Mouse (Mus musculus): ENCODE measurements around the gene Nrip1. TPM values are rescaled to one million over a fixed set of nuclear protein-coding genes. Genes with fewer than 3 reads are reported as not detected.

The Nrip1 gene
- polyA plus RNA-seq, 1 experiment from 2014 or later, result 35.0 TPM

DNA sequence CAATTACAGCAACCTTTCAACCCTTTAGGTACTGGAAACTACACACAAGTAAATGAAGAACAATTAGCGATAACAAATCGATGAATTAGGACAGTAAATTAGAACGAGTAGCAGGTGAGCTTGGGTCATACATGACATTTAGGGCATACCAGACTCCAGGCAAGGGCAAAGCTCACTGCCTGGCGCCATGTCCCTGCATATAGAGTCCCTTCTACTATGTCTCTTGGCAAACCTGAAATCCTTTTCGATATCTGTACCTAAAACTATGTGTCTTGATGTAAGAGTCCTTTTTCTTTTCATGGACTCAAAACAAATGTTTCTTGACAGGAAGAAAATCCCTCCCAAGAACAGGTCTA, 53.5 kb downstream of the Nrip1 start:
- 73% methylated on average over 5 of the region's 5 CpGs for WGBS
- Histone ChIP-seq H3K4me2 (no peak overlapping the region), H3K4me3 (ENCODE audit: low read depth, low read length) (no peak overlapping the region), H3K9ac (ENCODE audit: low read depth, low read length) (no peak overlapping the region), H3K36me3 (ENCODE audit: control insufficient read depth, insufficient read depth, low read length) (no peaks in the 10 kb centered on the region), H3K9me3 (ENCODE audit: control insufficient read depth, low read length) (no peaks in the 10 kb centered on the region), H3K27me3 (replicated peaks; ENCODE audit: control insufficient read depth, insufficient read depth, low read length) (no peaks in the 10 kb centered on the region), H3K4me1 (replicated peaks; ENCODE audit: control insufficient read depth, insufficient read depth, low read length) (peaks cover 71% of the 10 kb centered on the region), H3K27ac (ENCODE audit: low read depth, low read length) (no peak overlapping the region)
- ATAC-seq (replicated peaks; ENCODE audit: low FRiP score) (no peak), DNase-seq (ENCODE audit: low spot score) (no peak)

DNA sequence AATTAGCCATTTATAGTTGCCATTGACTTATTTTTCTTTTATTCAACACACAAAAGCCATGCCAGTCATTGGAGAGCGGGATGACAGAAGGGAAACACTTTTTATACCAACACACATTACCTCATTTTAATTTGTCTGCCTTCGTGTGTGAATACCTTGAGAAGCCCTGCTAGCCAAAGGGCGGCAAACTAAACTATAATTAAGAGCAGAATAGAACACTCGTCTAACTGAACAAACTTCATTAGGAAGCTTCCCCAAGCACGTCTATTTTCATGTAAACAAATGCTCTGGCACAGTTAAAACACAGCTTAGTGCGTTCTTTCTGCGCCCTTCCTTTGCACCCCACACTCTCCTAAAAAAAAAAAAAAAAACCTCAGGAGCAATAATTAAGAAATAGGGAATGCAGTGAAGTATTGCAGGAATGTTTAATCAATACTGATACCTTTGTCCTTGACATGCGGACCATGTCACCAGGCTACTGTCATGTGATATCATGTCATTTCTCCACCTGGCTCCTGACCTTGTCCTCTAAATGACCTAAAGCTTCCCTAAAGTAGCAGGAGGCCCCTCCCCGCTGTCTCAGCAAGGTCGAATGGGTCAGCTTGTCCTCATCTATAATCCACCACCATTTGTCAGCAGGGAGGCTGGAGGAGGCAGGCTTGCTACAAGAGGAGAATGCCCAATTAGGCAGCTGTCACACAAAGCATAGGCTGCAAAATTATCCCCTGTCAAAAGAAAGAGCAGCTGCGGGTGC, 54.1 kb downstream of the Nrip1 start:
- DNase-seq (ENCODE audit: low spot score) (no peak), ATAC-seq (replicated peaks; ENCODE audit: low FRiP score) (no peak)
- no peak overlapping the region for H3K4me2 ChIP-seq
- H3K27ac ChIP-seq (ENCODE audit: low read depth, low read length), result 0 out of 2 replicates have a peak overlapping the region, but pooled peaks have one; percentile 6
- H3K36me3 ChIP-seq (ENCODE audit: control insufficient read depth, insufficient read depth, low read length), result no peaks in the 10 kb centered on the region
- H3K9ac ChIP-seq (ENCODE audit: low read depth, low read length), result no peak overlapping the region
- no peaks in the 10 kb centered on the region for H3K9me3 ChIP-seq (ENCODE audit: control insufficient read depth, low read length)
- H3K4me1 ChIP-seq (replicated peaks; ENCODE audit: control insufficient read depth, insufficient read depth, low read length), result peaks cover 72% of the 10 kb centered on the region
- H3K27me3 ChIP-seq (replicated peaks; ENCODE audit: control insufficient read depth, insufficient read depth, low read length), result no peaks in the 10 kb centered on the region
- H3K4me3 ChIP-seq (ENCODE audit: low read depth, low read length), result no peak overlapping the region
- 59% methylated on average over 11 of the region's 11 CpGs for WGBS

DNA sequence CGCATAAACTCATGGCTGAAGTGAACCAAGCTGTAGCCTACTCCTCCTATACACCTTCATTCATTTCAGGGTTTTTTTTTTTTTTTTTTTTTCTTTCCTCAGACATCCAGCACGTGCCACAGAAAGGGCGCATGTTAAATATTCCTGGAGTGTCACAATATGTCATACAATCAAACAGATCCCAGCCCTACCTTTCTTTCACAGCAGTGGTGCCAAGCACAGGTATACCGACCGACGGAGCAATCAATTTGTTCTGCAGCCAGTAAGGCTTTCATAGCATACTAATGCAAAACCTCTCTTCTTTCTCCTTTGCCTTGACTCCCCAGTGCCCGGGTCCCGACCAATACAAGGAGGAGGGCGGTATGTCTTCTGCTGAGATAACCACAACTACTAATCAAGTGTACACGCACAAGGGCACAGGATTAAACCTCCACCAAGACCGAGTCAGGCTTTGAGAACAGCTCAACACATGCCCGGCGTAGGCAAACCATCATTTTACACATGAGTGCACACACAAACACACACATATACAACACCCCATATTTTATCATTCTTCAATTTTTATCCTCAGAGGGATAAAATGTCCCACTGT, 55.2 kb downstream of the Nrip1 start:
- 61% methylated on average over 13 of the region's 13 CpGs for WGBS
- no peak overlapping the region; the same call in 1 of the 2 replicates for H3K9ac ChIP-seq (ENCODE audit: low read depth, low read length)
- H3K4me3 ChIP-seq (ENCODE audit: low read depth, low read length), result peak overlapping the region; percentile 10; the same call in 1 of the 2 replicates
- DNase-seq (ENCODE audit: low spot score) (no peak), ATAC-seq (replicated peaks; ENCODE audit: low FRiP score) (peak; percentile 62)
- peak overlapping the region; percentile 59 for H3K27ac ChIP-seq (ENCODE audit: low read depth, low read length)
- H3K9me3 ChIP-seq (ENCODE audit: control insufficient read depth, low read length), result no peaks in the 10 kb centered on the region
- no peaks in the 10 kb centered on the region for H3K36me3 ChIP-seq (ENCODE audit: control insufficient read depth, insufficient read depth, low read length)
- H3K27me3 ChIP-seq (replicated peaks; ENCODE audit: control insufficient read depth, insufficient read depth, low read length), result no peaks in the 10 kb centered on the region
- H3K4me2 ChIP-seq, result peak overlapping the region; percentile 49
- peaks cover 75% of the 10 kb centered on the region for H3K4me1 ChIP-seq (replicated peaks; ENCODE audit: control insufficient read depth, insufficient read depth, low read length)

DNA sequence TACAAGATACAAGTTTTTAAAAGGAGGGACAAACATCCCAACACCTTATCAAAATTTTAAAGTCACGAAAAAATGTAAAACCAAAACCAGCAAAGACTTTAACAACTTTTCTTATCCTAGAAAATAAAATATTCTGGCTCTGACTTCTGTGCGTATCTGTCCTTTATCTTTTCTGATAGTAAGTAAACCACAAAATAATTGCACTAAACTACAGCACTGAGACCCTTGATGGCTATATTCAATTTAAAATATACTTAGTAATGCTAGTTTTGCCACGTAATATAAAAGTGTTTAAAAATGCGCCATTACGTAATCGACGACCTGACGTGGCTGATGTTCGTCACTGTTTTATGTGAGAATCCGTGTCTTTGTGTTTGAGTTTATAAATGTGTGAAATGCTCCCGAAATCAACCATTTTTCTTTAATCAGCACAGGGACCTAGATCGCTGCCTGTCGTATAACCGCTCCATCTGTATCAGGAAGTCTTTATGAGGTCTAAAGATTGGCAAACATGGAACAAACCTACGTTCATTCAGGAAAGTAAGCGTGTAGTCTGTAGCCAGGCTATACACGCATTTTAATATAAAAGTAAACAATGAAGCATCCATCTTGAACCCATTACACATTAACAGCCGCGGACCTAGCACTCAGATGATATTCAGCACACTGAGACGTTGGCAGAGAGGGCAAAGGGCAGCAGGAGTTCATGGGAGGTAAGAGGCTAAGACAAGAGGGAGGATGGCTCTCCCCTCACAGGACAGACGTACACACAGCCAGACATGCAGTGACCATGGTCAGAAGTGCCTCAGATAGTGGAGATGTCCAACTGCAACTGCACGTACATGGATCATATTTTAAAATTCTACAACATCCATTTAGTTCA, 56.4 kb downstream of the Nrip1 start:
- no peak overlapping the region; the same call in 1 of the 2 replicates for H3K27ac ChIP-seq (ENCODE audit: low read depth, low read length)
- ATAC-seq (replicated peaks; ENCODE audit: low FRiP score) (no peak), DNase-seq (ENCODE audit: low spot score) (no peak)
- H3K4me3 ChIP-seq (ENCODE audit: low read depth, low read length), result 0 out of 2 replicates have a peak overlapping the region, but pooled peaks have one; percentile 8
- no peak overlapping the region for H3K9ac ChIP-seq (ENCODE audit: low read depth, low read length)
- H3K4me1 ChIP-seq (replicated peaks; ENCODE audit: control insufficient read depth, insufficient read depth, low read length), result peaks cover 75% of the 10 kb centered on the region
- H3K27me3 ChIP-seq (replicated peaks; ENCODE audit: control insufficient read depth, insufficient read depth, low read length), result no peaks in the 10 kb centered on the region
- H3K9me3 ChIP-seq (ENCODE audit: control insufficient read depth, low read length), result no peaks in the 10 kb centered on the region
- peak overlapping the region; percentile 38 for H3K4me2 ChIP-seq
- 84% methylated on average over 22 of the region's 22 CpGs for whole genome bisulfite sequencing
- no peaks in the 10 kb centered on the region for H3K36me3 ChIP-seq (ENCODE audit: control insufficient read depth, insufficient read depth, low read length)

DNA sequence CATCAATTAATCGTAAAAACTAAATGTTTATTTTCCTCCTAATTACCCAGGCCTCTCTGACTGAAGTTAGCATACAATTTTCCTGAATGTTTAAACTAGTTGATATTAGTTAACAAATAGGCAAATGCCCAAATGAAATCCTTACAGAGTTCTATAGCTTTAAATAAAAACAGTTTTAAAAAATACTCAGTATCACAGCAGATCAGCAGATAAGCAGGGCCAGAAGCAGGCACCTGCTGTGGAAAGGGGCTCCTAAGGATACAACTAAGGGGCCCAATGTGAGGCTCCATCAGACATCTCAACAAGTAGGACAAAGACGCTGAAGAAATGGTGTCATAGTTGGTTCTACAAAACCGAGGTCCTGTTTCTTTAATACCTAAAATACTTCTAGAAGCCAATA, 58.0 kb downstream of the Nrip1 start:
- H3K9ac ChIP-seq (ENCODE audit: low read depth, low read length), result 0 out of 2 replicates have a peak overlapping the region, but pooled peaks have one; percentile 26
- DNase-seq (ENCODE audit: low spot score) (no peak), ATAC-seq (replicated peaks; ENCODE audit: low FRiP score) (no peak)
- peaks cover 67% of the 10 kb centered on the region for H3K4me1 ChIP-seq (replicated peaks; ENCODE audit: control insufficient read depth, insufficient read depth, low read length)
- no peak overlapping the region for H3K4me2 ChIP-seq
- no peaks in the 10 kb centered on the region for H3K36me3 ChIP-seq (ENCODE audit: control insufficient read depth, insufficient read depth, low read length)
- no peak overlapping the region for H3K4me3 ChIP-seq (ENCODE audit: low read depth, low read length)
- no peaks in the 10 kb centered on the region for H3K9me3 ChIP-seq (ENCODE audit: control insufficient read depth, low read length)
- WGBS, result 78% methylated on average over 3 of the region's 3 CpGs
- peak overlapping the region; percentile 95; the same call in 1 of the 2 replicates for H3K27ac ChIP-seq (ENCODE audit: low read depth, low read length)
- H3K27me3 ChIP-seq (replicated peaks; ENCODE audit: control insufficient read depth, insufficient read depth, low read length), result no peaks in the 10 kb centered on the region

DNA sequence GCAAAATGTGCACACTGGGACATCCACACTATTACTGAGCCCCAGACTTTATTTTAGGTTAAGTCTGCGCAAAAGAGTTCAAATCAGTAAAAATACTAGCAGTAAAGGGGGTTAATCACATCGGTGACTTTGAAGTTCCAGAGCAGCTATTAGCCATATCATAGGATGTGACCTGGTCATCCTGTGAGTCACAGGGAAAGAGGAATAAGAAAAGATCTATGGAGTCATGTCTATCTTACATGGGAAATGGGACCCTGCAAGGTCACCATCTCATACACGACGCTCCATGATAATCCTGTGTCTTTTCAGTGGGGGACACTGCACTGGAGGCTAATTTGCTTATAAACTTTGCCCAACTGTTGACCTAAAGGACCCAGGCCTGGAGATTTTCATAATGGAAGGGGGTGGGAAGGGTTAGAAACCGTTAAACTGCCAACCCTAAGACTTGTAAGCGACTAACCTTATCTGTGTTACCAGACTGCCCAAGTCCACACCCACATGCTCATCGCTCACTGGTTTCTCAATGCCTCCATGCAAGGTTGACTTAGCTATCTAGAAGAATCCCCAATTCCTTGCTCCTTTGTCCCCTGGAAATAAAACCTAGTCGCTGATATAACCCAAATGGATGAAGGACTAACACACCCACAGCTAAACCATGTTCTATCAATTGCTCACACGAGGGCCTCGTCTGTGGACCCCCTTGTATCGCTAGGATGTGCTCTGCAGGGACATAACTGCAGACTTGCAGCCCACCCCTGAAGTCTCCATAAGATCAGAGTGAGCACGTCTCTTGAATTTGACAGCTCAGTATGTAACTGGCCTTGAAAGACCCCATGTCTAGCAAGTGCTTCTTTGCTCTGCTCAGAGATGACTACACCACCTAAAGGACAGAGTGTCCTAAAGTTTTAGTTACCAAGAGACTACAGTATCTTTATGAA, 59.3 kb downstream of the Nrip1 start:
- DNase-seq (ENCODE audit: low spot score), result peak; percentile 49
- Histone ChIP-seq H3K4me1 (replicated peaks; ENCODE audit: control insufficient read depth, insufficient read depth, low read length) (peaks cover 58% of the 10 kb centered on the region), H3K36me3 (ENCODE audit: control insufficient read depth, insufficient read depth, low read length) (peaks cover 3% of the 10 kb centered on the region; the same call in 1 of the 2 replicates), H3K9me3 (ENCODE audit: control insufficient read depth, low read length) (no peaks in the 10 kb centered on the region), H3K9ac (ENCODE audit: low read depth, low read length) (peak overlapping the region; percentile 44; the same call in 1 of the 2 replicates), H3K27ac (ENCODE audit: low read depth, low read length) (peak overlapping the region; percentile 95), H3K4me3 (ENCODE audit: low read depth, low read length) (no peak overlapping the region), H3K27me3 (replicated peaks; ENCODE audit: control insufficient read depth, insufficient read depth, low read length) (no peaks in the 10 kb centered on the region), H3K4me2 (peak overlapping the region; percentile 42)
- peak; percentile 94 for ATAC-seq (replicated peaks; ENCODE audit: low FRiP score)
- 42% methylated on average over 12 of the region's 12 CpGs for WGBS

DNA sequence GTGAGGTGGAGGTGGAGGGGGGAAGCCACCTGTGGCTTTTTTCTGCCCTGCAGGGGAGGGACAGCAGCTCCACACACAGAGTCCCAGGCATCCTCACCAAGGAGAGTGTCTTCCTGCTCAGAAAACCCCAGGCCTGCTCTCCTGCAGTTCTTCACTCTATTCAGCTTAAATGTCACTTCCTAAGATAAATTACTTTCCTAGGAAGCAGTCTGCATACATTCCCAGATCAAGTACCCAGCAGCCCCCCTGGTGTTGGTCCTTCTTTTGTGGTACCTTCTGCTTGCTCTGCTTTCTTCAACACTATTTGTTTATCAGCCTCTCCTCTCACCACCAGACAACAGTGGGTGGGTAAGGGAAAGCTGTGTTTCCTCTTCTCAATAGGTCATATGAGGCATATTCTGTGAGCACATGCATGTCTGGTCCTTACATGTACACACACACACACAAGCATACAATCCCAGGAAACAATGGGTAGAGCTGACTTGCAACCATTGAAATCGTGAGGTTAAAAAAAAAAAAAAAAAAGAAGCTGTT, 60.7 kb downstream of the Nrip1 start:
- WGBS, result 16% methylated on average over 1 of the region's 1 CpGs

More for the DNA sequence above, 60.7 kb downstream of the Nrip1 start:
- ATAC-seq (replicated peaks; ENCODE audit: low FRiP score) (no peak; the same call in 1 of the 2 replicates), DNase-seq (ENCODE audit: low spot score) (no peak)
- H3K4me1 ChIP-seq (replicated peaks; ENCODE audit: control insufficient read depth, insufficient read depth, low read length), result peaks cover 46% of the 10 kb centered on the region
- H3K27ac ChIP-seq (ENCODE audit: low read depth, low read length), result peak overlapping the region; percentile 33; the same call in 1 of the 2 replicates
- H3K9me3 ChIP-seq (ENCODE audit: control insufficient read depth, low read length), result no peaks in the 10 kb centered on the region
- H3K9ac ChIP-seq (ENCODE audit: low read depth, low read length), result peak overlapping the region; percentile 10; the same call in 1 of the 2 replicates
- H3K4me2 ChIP-seq, result no peak overlapping the region
- H3K36me3 ChIP-seq (ENCODE audit: control insufficient read depth, insufficient read depth, low read length), result peaks cover 4% of the 10 kb centered on the region; the same call in 1 of the 2 replicates
- H3K4me3 ChIP-seq (ENCODE audit: low read depth, low read length), result no peak overlapping the region
- H3K27me3 ChIP-seq (replicated peaks; ENCODE audit: control insufficient read depth, insufficient read depth, low read length), result no peaks in the 10 kb centered on the region

All from liver, embryonic 11.5 days (tissue).